Mouse (Mus musculus) heart, adult 9 months (tissue): ENCODE data around the gene Ankdd1b.

Source experiments
- DNase-seq, 2 experiments: peaks; one replicate each; pipeline ENCODE4 v3.0.0; 2022; ENCODE audit warnings: low spot score in 2 of 2

Ankdd1b gene

GRCm38 (mm10) chr13:96408786-96409185 is 62.2 kb downstream of the Ankdd1b start:
- DNase-seq, result no peak

- DNase-seq, result peak; percentile 14 to 23
Observed at GRCm38 (mm10) chr13:96407040-96407439, 64.0 kb downstream of the Ankdd1b start.

GRCm38 (mm10) chr13:96405518-96405917 is 65.5 kb downstream of the Ankdd1b start:
- DNase-seq, result no peak

- DNase-seq, result no peak
Observed at GRCm38 (mm10) chr13:96401251-96401650, 69.7 kb downstream of the Ankdd1b start.

GRCm38 (mm10) chr13:96389301-96389700 is 81.7 kb downstream of the Ankdd1b start:
- DNase-seq, result no peak

GRCm38 (mm10) chr13:96388042-96388888 is 82.7 kb downstream of the Ankdd1b start, which contains the start of gene Poc5:
Poc5 (plus strand) TSS chr13:96388294.
- DNase-seq, result peak; percentile 99 to 100

GRCm38 (mm10) chr13:96377883-96378282 is 93.1 kb downstream of the Ankdd1b start:
- DNase-seq, result no peak

- DNase-seq, result peak; percentile 21 to 25
Observed at GRCm38 (mm10) chr13:96376871-96377270, 94.1 kb downstream of the Ankdd1b start.

- DNase-seq, result no peak
Observed at GRCm38 (mm10) chr13:96375519-96375918, 95.5 kb downstream of the Ankdd1b start.
